Mouse (Mus musculus): ENCODE measurements at regions not wholly inside any gene's neighbourhood (a gene's known extent, or its start where the extent isn't known, plus 50 kb on each side); places are given as distances from the start of the nearest gene placed in this dataset.

DNA sequence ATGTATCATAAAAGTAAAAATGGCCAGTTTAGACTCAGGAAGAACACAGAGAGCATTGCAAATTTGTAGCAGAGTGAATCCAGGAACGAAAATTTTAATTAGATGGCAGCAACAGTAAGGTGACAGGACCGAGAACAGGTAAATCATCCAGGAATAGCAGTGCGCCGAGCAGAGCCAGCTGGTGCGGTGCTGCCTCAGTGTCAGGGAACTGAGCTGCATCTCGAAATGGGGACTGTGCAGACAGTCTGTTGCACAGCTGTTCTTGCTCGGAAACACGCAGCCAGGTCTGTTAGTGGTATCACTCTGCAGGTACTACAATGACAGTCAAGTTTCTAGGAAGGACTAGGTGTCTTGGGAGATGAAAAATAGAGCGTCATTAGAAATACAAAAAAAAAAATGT is 490.8 kb downstream of the Prkd1 start:
- DNase-seq: no peak

DNA sequence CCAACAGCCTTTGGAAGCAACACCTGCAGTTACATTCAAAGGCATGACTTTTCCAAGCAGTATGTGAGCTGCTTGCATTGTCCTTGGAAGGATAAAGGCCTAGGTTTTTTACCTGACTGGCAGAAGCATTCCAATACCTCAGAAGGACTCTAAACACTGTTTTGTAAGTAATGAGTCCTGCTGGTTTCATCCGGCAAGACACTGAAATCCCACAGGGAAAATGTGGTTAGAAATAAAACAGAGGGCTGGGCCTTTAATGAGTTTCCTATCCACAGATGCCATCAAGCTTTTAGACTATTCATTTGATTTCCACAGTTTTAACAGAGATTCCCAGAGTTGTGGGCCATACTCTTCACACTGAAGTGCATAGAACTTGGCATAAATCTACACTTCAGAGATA is 461.6 kb downstream of the Prkd1 start:
- no peak for DNase-seq

GRCm38 (mm10) chr12:50190892-50191539 is 457.9 kb downstream of the Prkd1 start:
- no peak for DNase-seq

- no peak for DNase-seq
These were observed 456.9 kb downstream of the Prkd1 start for GRCm38 (mm10) chr12:50191733-50192612.

DNA sequence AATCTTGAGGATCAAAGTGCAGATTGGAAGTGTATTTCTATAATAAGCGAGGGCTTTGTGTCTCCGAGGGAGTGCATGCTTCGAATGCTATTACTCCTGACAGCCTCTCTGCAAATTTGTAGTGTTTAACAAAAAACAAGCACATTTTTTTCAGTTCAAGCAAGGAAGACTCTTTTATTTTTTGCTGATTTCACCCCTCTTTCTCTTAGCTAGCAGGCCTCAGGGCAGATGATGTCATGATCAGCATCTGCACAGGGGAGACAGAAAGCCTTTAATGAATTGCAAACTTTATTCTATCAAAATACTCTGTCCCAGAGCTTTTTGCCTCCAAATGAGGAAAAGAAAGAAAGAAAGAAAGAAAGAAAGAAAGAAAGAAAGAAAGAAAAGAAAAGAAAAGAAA is 455.4 kb downstream of the Prkd1 start:
- no peak for DNase-seq

DNA sequence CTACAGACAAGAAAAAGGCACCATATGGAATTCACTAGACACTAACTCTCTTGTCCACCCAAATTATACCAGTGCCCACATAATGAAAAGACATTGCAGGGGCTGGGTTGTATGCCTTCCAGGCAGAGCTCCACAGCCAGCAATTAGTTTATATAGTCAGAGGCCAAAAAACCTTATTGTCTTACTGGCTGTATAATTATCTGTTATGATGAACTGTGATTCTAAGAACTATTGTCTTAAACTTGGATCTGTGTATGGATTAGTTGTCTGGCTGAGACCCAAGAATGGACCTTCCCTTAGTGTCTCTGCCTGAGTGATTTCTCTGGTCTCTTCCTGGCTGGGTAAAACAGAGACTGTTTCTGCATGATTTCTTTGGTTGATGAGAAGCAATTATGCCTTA is 454.2 kb downstream of the Prkd1 start:
- no peak for DNase-seq

- DNase-seq: peak; percentile 3
These were observed 452.6 kb downstream of the Prkd1 start for GRCm38 (mm10) chr12:50196339-50196738.

DNA sequence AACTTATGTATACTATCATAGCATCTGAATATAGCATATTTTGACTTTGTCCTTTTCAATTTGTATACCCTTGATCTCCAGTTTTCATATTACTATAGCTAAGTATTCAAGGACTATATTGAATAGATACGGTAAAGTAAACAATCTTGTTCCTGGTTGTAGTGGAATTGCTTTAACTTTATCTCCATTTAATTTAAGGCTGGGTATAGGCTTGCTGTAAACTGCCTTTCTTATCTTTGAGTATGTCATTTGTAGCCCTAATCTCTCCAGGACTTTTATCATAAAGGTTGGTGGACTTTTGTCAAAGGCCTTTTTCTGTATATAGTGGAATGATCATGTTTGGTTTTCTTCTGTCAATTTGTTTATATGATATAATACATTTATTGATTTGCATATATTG is 407.8 kb downstream of the Prkd1 start:
- DNase-seq: no peak

GRCm38 (mm10) chr12:50258901-50259300 is 390.0 kb downstream of the Prkd1 start:
- no peak for DNase-seq

- DNase-seq: no peak
These were observed 387.8 kb downstream of the Prkd1 start for GRCm38 (mm10) chr12:50261072-50261471.

GRCm38 (mm10) chr12:50273239-50273880 is 375.5 kb downstream of the Prkd1 start:
- no peak for DNase-seq

DNA sequence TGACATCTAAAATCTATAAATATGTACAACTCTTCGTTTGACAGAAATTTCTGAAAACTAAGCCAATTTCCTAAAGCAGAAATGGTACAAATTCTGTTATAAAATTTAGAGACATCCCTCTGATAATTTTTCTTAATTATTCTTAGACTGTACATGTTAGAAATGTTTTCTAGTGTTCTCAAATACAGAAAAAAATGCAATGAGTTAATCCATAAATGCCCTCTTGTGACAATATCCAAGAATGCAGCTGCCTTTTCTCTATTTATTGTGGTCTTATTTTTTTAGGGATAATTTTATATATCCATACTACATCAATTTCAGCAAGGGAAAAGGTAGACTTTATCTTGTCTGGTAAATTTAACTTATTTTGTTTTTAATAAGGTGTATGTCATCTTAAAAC is 367.3 kb downstream of the Prkd1 start:
- DNase-seq: no peak

Measured in adrenal gland, postnatal 10 days (tissue).